Mouse (Mus musculus): ENCODE data around the gene Dctn2. TPM values are rescaled to one million over a fixed set of nuclear protein-coding genes. Genes with fewer than 3 reads are reported as not detected.
"Not testable (repeated sequence)": the region's sequence is repeated elsewhere in the genome, so short reads cannot be mapped to it uniquely, and the experiment has no call there.

The Dctn2 gene
- polyA plus RNA-seq, 1 experiment from 2014 or later = 295 TPM

- WGBS = under 1% methylated on average over 65 of the region's 65 CpGs
Observed at GRCm38 (mm10) chr10:127311476-127312355, 45.5 kb downstream of the Dctn2 start, which contains the start of gene Mars. Gene Mars (minus strand): TSS chr10:127311786.

GRCm38 (mm10) chr10:127312356-127312676, 46.1 kb downstream of the Dctn2 start:
- ATAC-seq (ENCODE audit: low FRiP score, low TSS enrichment) = peak; percentile 62
- Histone ChIP-seq H3K4me1 (ENCODE audit: control insufficient read depth, insufficient read depth, low read length) (peaks cover 8% of the 10 kb centered on the region; the same call in 1 of the 2 replicates), H3K9ac (replicated peaks; ENCODE audit: low read length) (peak overlapping the region; percentile 55), H3K9me3 (ENCODE audit: control insufficient read depth, low read length) (no peaks in the 10 kb centered on the region), H3K36me3 (ENCODE audit: control insufficient read depth, insufficient read depth, low read length) (peaks cover 20% of the 10 kb centered on the region), H3K4me2 (ENCODE audit: low read length) (peak overlapping the region; percentile 81), H3K27me3 (ENCODE audit: control insufficient read depth, insufficient read depth, low read length) (no peaks in the 10 kb centered on the region), H3K27ac (replicated peaks; ENCODE audit: low read depth, low read length) (peak overlapping the region; percentile 67), H3K4me3 (replicated peaks; ENCODE audit: low read depth, low read length) (peak overlapping the region; percentile 65)
- 3% methylated on average over 4 of the region's 4 CpGs for WGBS
- peak; percentile 92 for DNase-seq

More at GRCm38 (mm10) chr10:127311476-127312355, 45.5 kb downstream of the Dctn2 start, which contains the start of gene Mars:
- peaks cover 26% of the 10 kb centered on the region for H3K36me3 ChIP-seq (ENCODE audit: control insufficient read depth, insufficient read depth, low read length)
- H3K4me1 ChIP-seq (ENCODE audit: control insufficient read depth, insufficient read depth, low read length) = peaks cover 8% of the 10 kb centered on the region; the same call in 1 of the 2 replicates
- peak; percentile 96 for ATAC-seq (ENCODE audit: low FRiP score, low TSS enrichment)
- peak; percentile 97 for DNase-seq
- no peaks in the 10 kb centered on the region for H3K27me3 ChIP-seq (ENCODE audit: control insufficient read depth, insufficient read depth, low read length)
- H3K4me3 ChIP-seq (replicated peaks; ENCODE audit: low read depth, low read length) = peak within 1 kb of the TSS; percentile 65
- peak within 1 kb of the TSS; percentile 81 for H3K4me2 ChIP-seq (ENCODE audit: low read length)
- no peaks in the 10 kb centered on the region for H3K9me3 ChIP-seq (ENCODE audit: control insufficient read depth, low read length)
- H3K27ac ChIP-seq (replicated peaks; ENCODE audit: low read depth, low read length) = peak within 1 kb of the TSS; percentile 67
- H3K9ac ChIP-seq (replicated peaks; ENCODE audit: low read length) = peak within 1 kb of the TSS; percentile 73

GRCm38 (mm10) chr10:127312858-127313257, 46.7 kb downstream of the Dctn2 start:
- H3K9me3 ChIP-seq (ENCODE audit: control insufficient read depth, low read length) = no peaks in the 10 kb centered on the region
- H3K36me3 ChIP-seq (ENCODE audit: control insufficient read depth, insufficient read depth, low read length) = peaks cover 14% of the 10 kb centered on the region
- 81% methylated on average over 4 of the region's 4 CpGs for WGBS
- DNase-seq (no peak), ATAC-seq (ENCODE audit: low FRiP score, low TSS enrichment) (no peak)
- H3K4me3 ChIP-seq (replicated peaks; ENCODE audit: low read depth, low read length) = no peak overlapping the region
- no peak overlapping the region for H3K4me2 ChIP-seq (ENCODE audit: low read length)
- H3K9ac ChIP-seq (replicated peaks; ENCODE audit: low read length) = no peak overlapping the region
- H3K27ac ChIP-seq (replicated peaks; ENCODE audit: low read depth, low read length) = no peak overlapping the region
- H3K27me3 ChIP-seq (ENCODE audit: control insufficient read depth, insufficient read depth, low read length) = no peaks in the 10 kb centered on the region
- H3K4me1 ChIP-seq (ENCODE audit: control insufficient read depth, insufficient read depth, low read length) = peaks cover 8% of the 10 kb centered on the region; the same call in 1 of the 2 replicates

- not testable (repeated sequence) for H3K27me3 ChIP-seq (ENCODE audit: control insufficient read depth, insufficient read depth, low read length); H3K4me2 ChIP-seq (ENCODE audit: low read length); DNase-seq; H3K4me3 ChIP-seq (replicated peaks; ENCODE audit: low read depth, low read length); H3K9me3 ChIP-seq (ENCODE audit: control insufficient read depth, low read length); H3K9ac ChIP-seq (replicated peaks; ENCODE audit: low read length); H3K27ac ChIP-seq (replicated peaks; ENCODE audit: low read depth, low read length); H3K4me1 ChIP-seq (ENCODE audit: control insufficient read depth, insufficient read depth, low read length); H3K36me3 ChIP-seq (ENCODE audit: control insufficient read depth, insufficient read depth, low read length); ATAC-seq (ENCODE audit: low FRiP score, low TSS enrichment)
- 87% methylated on average over 5 of the region's 5 CpGs for WGBS
Observed at GRCm38 (mm10) chr10:127313516-127313915, 47.3 kb downstream of the Dctn2 start.

GRCm38 (mm10) chr10:127314950-127315349, 48.8 kb downstream of the Dctn2 start:
- not testable (repeated sequence) for H3K27me3 ChIP-seq (ENCODE audit: control insufficient read depth, insufficient read depth, low read length); H3K36me3 ChIP-seq (ENCODE audit: control insufficient read depth, insufficient read depth, low read length); H3K9me3 ChIP-seq (ENCODE audit: control insufficient read depth, low read length); H3K9ac ChIP-seq (replicated peaks; ENCODE audit: low read length); H3K4me1 ChIP-seq (ENCODE audit: control insufficient read depth, insufficient read depth, low read length); DNase-seq; ATAC-seq (ENCODE audit: low FRiP score, low TSS enrichment); H3K4me3 ChIP-seq (replicated peaks; ENCODE audit: low read depth, low read length); H3K27ac ChIP-seq (replicated peaks; ENCODE audit: low read depth, low read length); H3K4me2 ChIP-seq (ENCODE audit: low read length)
- WGBS = 73% methylated on average over 1 of the region's 1 CpGs

GRCm38 (mm10) chr10:127317277-127317676, 51.1 kb downstream of the Dctn2 start:
- H3K4me3 ChIP-seq (replicated peaks; ENCODE audit: low read depth, low read length) = no peak overlapping the region
- H3K27me3 ChIP-seq (ENCODE audit: control insufficient read depth, insufficient read depth, low read length) = no peaks in the 10 kb centered on the region
- ATAC-seq (ENCODE audit: low FRiP score, low TSS enrichment) (no peak), DNase-seq (no peak)
- H3K27ac ChIP-seq (replicated peaks; ENCODE audit: low read depth, low read length) = no peak overlapping the region
- no peak overlapping the region for H3K9ac ChIP-seq (replicated peaks; ENCODE audit: low read length)
- H3K36me3 ChIP-seq (ENCODE audit: control insufficient read depth, insufficient read depth, low read length) = no peaks in the 10 kb centered on the region
- 78% methylated on average over 2 of the region's 2 CpGs for WGBS
- no peak overlapping the region for H3K4me2 ChIP-seq (ENCODE audit: low read length)
- no peaks in the 10 kb centered on the region for H3K9me3 ChIP-seq (ENCODE audit: control insufficient read depth, low read length)
- H3K4me1 ChIP-seq (ENCODE audit: control insufficient read depth, insufficient read depth, low read length) = no peaks in the 10 kb centered on the region

GRCm38 (mm10) chr10:127318009-127318408, 51.8 kb downstream of the Dctn2 start:
- no peaks in the 10 kb centered on the region for H3K4me1 ChIP-seq (ENCODE audit: control insufficient read depth, insufficient read depth, low read length)
- WGBS = 48% methylated on average over 4 of the region's 4 CpGs

GRCm38 (mm10) chr10:127319969-127320368, 53.8 kb downstream of the Dctn2 start:
- no peak for ATAC-seq (ENCODE audit: low FRiP score, low TSS enrichment)
- Histone ChIP-seq H3K4me1 (ENCODE audit: control insufficient read depth, insufficient read depth, low read length) (no peaks in the 10 kb centered on the region), H3K4me3 (replicated peaks; ENCODE audit: low read depth, low read length) (no peak overlapping the region), H3K9me3 (ENCODE audit: control insufficient read depth, low read length) (no peaks in the 10 kb centered on the region), H3K27me3 (ENCODE audit: control insufficient read depth, insufficient read depth, low read length) (peaks cover 14% of the 10 kb centered on the region), H3K4me2 (ENCODE audit: low read length) (no peak overlapping the region), H3K9ac (replicated peaks; ENCODE audit: low read length) (no peak overlapping the region), H3K27ac (replicated peaks; ENCODE audit: low read depth, low read length) (no peak overlapping the region), H3K36me3 (ENCODE audit: control insufficient read depth, insufficient read depth, low read length) (no peaks in the 10 kb centered on the region)
- DNase-seq = no peak
- WGBS = 74% methylated on average over 7 of the region's 7 CpGs

More at GRCm38 (mm10) chr10:127318009-127318408, 51.8 kb downstream of the Dctn2 start:
- no peak overlapping the region for H3K4me2 ChIP-seq (ENCODE audit: low read length)
- H3K27me3 ChIP-seq (ENCODE audit: control insufficient read depth, insufficient read depth, low read length) = peaks cover 4% of the 10 kb centered on the region; the same call in 1 of the 2 replicates
- no peak overlapping the region for H3K4me3 ChIP-seq (replicated peaks; ENCODE audit: low read depth, low read length)
- no peak overlapping the region for H3K27ac ChIP-seq (replicated peaks; ENCODE audit: low read depth, low read length)
- no peaks in the 10 kb centered on the region for H3K9me3 ChIP-seq (ENCODE audit: control insufficient read depth, low read length)
- DNase-seq (no peak), ATAC-seq (ENCODE audit: low FRiP score, low TSS enrichment) (no peak)
- H3K9ac ChIP-seq (replicated peaks; ENCODE audit: low read length) = no peak overlapping the region
- H3K36me3 ChIP-seq (ENCODE audit: control insufficient read depth, insufficient read depth, low read length) = no peaks in the 10 kb centered on the region

- H3K27me3 ChIP-seq (ENCODE audit: control insufficient read depth, insufficient read depth, low read length) = peaks cover 30% of the 10 kb centered on the region
- 75% methylated on average over 3 of the region's 3 CpGs for WGBS
- DNase-seq = no peak
- no peak within 1 kb of the TSS for H3K9ac ChIP-seq (replicated peaks; ENCODE audit: low read length)
- ATAC-seq (ENCODE audit: low FRiP score, low TSS enrichment) = no peak
- no peaks in the 10 kb centered on the region for H3K36me3 ChIP-seq (ENCODE audit: control insufficient read depth, insufficient read depth, low read length)
- no peak within 1 kb of the TSS for H3K4me2 ChIP-seq (ENCODE audit: low read length)
- no peak within 1 kb of the TSS for H3K27ac ChIP-seq (replicated peaks; ENCODE audit: low read depth, low read length)
- H3K9me3 ChIP-seq (ENCODE audit: control insufficient read depth, low read length) = no peaks in the 10 kb centered on the region
- peaks cover 6% of the 10 kb centered on the region; the same call in 1 of the 2 replicates for H3K4me1 ChIP-seq (ENCODE audit: control insufficient read depth, insufficient read depth, low read length)
- H3K4me3 ChIP-seq (replicated peaks; ENCODE audit: low read depth, low read length) = no peak within 1 kb of the TSS
Observed at GRCm38 (mm10) chr10:127321621-127322020, 55.5 kb downstream of the Dctn2 start, which contains the start of gene Arhgap9. Gene Arhgap9 (plus strand): TSS chr10:127321964.
